Mouse (Mus musculus) midbrain, embryonic 16.5 days (tissue): ENCODE results near the gene Edem3. TPM values are rescaled to one million over a fixed set of nuclear protein-coding genes. Genes with fewer than 3 reads are reported as not detected.
"Not testable (repeated sequence)": the region's sequence is repeated elsewhere in the genome, so short reads cannot be mapped to it uniquely, and the experiment has no call there.

Experiments
- ATAC-seq: fragments of 200-750 bp; cut with Nextera tagmentation; 2 replicates; pipeline ENCODE4 v1.8.0; 2017; ENCODE audit warnings: moderate TSS enrichment
- H3K27ac ChIP-seq: fragments of 300-500 bp; sonication (generic); 2 replicates; pipeline ENCODE4 v1.5.1; 2014; ENCODE audit warnings: mild to moderate bottlenecking, low read length, mixed read lengths
- H3K27me3 ChIP-seq: fragments of 300-500 bp; sonication (generic); 2 replicates; pipeline ENCODE4 v1.6.1; 2014; ENCODE audit warnings: low read depth, low read length, mixed read lengths; ENCODE audit not compliant: control insufficient read depth, insufficient read depth
- H3K36me3 ChIP-seq: fragments of 300-500 bp; sonication (generic); 2 replicates; pipeline ENCODE4 v1.6.1; 2014; ENCODE audit warnings: mild to moderate bottlenecking, low read length, moderate library complexity, mixed read lengths; ENCODE audit not compliant: control insufficient read depth, insufficient read depth
- H3K4me1 ChIP-seq: fragments of 300-500 bp; sonication (generic); 2 replicates; pipeline ENCODE4 v1.6.1; 2014; ENCODE audit warnings: mild to moderate bottlenecking, low read length, mixed read lengths; ENCODE audit not compliant: control insufficient read depth, insufficient read depth
- H3K4me2 ChIP-seq: fragments of 300-500 bp; sonication (generic); 2 replicates; pipeline ENCODE4 v1.6.1; 2014; ENCODE audit warnings: mild to moderate bottlenecking, low read length, mixed read lengths
- H3K4me3 ChIP-seq: fragments of 300-500 bp; sonication (generic); 2 replicates; pipeline ENCODE4 v1.5.1; 2014; ENCODE audit warnings: low read depth, mild to moderate bottlenecking, low read length, moderate library complexity, mixed read lengths
- H3K9ac ChIP-seq: fragments of 300-500 bp; sonication (generic); 2 replicates; pipeline ENCODE4 v1.6.1; 2014; ENCODE audit warnings: low read depth, low read length, mixed read lengths
- H3K9me3 ChIP-seq: fragments of 300-500 bp; sonication (generic); replicated peaks from 2 replicates; pipeline ENCODE4 v1.6.1; 2014; ENCODE audit warnings: mild to moderate bottlenecking, low read length, mixed read lengths; ENCODE audit not compliant: control insufficient read depth, poor library complexity, severe bottlenecking
- WGBS: fragments of 180-500 bp; shearing (Covaris S2); extraction: QIAGEN DNeasy Blood & Tissue Kit; methylation state at CpG from one replicate; pipeline ENCODE4 v1.1.7; 2014; 5-methylcytosine and 5-hydroxymethylcytosine counted together
- polyA plus RNA-seq: library from polyadenylated mRNA; unstranded; fragments of >200 nt; fragmentation: Nextera tagmentation; extraction: Ambion mirVana; gene quantifications from 2 replicates; pipeline ENCODE4 v1.2.1, GENCODE M21; 2015

Edem3 gene
- polyA plus RNA-seq, 1 experiment from 2014 or later: 22.4 TPM

- Histone ChIP-seq H3K27me3 (no peaks in the 10 kb centered on the region), H3K4me3 (no peak overlapping the region), H3K27ac (no peak overlapping the region), H3K9ac (no peak overlapping the region), H3K4me2 (no peak overlapping the region), H3K4me1 (no peaks in the 10 kb centered on the region), H3K9me3 (no peaks in the 10 kb centered on the region), H3K36me3 (peaks cover 17% of the 10 kb centered on the region)
- 100% methylated on average over 2 of the region's 2 CpGs for WGBS
- ATAC-seq: no peak
Measured at GRCm38 (mm10) chr1:151779306-151779705, 24.1 kb downstream of the Edem3 start.

DNA sequence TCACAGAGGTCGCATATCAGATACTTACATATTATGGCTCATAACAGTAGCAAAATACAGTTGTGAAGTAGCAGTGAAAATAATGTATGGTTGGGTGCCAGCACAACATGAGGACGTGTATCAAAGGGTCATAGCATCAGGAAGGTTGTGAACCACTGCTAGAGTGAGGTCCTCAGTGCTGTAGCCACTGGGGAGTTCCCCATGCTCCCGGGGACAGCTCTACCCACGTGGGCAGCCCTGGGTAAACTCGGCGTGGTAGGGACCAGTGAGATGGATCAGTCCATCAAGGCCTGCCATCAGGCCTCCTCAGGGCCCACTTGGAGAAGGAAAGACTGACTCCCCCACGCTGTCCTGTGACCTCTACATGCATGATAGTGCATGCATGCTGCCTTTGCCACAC, 26.3 kb downstream of the Edem3 start:
- WGBS: 85% methylated on average over 7 of the region's 7 CpGs
- H3K36me3 ChIP-seq: peaks cover 24% of the 10 kb centered on the region

DNA sequence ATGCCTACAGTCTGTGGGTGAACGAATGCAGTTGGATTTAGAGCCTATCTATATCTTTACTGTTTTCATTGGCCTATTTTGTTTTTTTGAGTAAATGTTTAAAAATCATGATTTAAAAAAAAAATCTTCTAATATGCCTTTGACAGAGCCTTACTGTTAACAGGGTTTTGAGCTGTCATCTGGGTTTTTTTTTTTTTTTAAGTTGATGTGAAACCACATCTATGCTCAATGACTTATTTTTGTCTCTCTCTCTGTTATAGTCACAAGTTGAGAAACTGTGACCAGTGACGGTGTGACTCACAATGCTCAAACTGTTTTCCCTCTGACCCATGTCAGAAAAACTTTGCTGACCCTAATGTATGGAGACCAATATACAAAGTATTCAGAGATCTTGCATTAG, 28.2 kb downstream of the Edem3 start:
- 91% methylated on average over 2 of the region's 2 CpGs for WGBS
- Histone ChIP-seq H3K9ac (no peak overlapping the region), H3K4me1 (no peaks in the 10 kb centered on the region), H3K27ac (no peak overlapping the region), H3K9me3 (no peaks in the 10 kb centered on the region), H3K36me3 (peaks cover 15% of the 10 kb centered on the region), H3K4me2 (no peak overlapping the region), H3K4me3 (no peak overlapping the region), H3K27me3 (no peaks in the 10 kb centered on the region)
- no peak for ATAC-seq

More for the DNA sequence above, 26.3 kb downstream of the Edem3 start:
- H3K4me1 ChIP-seq: no peaks in the 10 kb centered on the region
- no peak overlapping the region for H3K4me2 ChIP-seq
- no peaks in the 10 kb centered on the region for H3K27me3 ChIP-seq
- H3K9ac ChIP-seq: no peak overlapping the region
- no peaks in the 10 kb centered on the region for H3K9me3 ChIP-seq
- no peak overlapping the region for H3K27ac ChIP-seq
- no peak for ATAC-seq
- no peak overlapping the region for H3K4me3 ChIP-seq

- no peaks in the 10 kb centered on the region for H3K4me1 ChIP-seq
- ATAC-seq: no peak
- 95% methylated on average over 5 of the region's 5 CpGs for WGBS
Measured at GRCm38 (mm10) chr1:151786406-151786805, 31.2 kb downstream of the Edem3 start.

DNA sequence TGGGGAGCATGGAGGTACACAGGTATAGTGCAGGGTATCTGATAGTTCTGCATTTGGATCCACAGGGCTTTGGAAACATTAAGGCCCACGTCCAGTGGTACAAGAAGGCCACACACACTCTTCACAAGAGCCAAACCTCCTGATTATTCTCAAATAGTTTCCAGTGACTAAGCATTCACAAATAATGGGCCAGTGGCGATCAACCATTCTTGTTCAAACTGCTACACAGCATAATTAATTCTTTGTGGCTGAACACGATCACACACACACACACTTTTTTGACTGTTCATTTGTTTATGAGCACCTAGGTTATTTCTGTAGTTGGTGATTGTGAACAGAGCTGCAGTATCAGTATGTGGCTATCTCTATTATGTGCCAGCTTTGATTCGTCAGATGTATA, 34.0 kb downstream of the Edem3 start:
- Histone ChIP-seq H3K9me3 (no peaks in the 10 kb centered on the region), H3K4me1 (no peaks in the 10 kb centered on the region), H3K27me3 (no peaks in the 10 kb centered on the region), H3K27ac (no peak overlapping the region), H3K36me3 (peaks cover 15% of the 10 kb centered on the region), H3K4me2 (no peak overlapping the region), H3K4me3 (no peak overlapping the region), H3K9ac (no peak overlapping the region)
- 52% methylated on average over 4 of the region's 4 CpGs for WGBS
- ATAC-seq: no peak

More at GRCm38 (mm10) chr1:151786406-151786805, 31.2 kb downstream of the Edem3 start:
- no peak overlapping the region for H3K27ac ChIP-seq
- H3K4me3 ChIP-seq: no peak overlapping the region
- no peaks in the 10 kb centered on the region for H3K9me3 ChIP-seq
- no peak overlapping the region for H3K4me2 ChIP-seq
- H3K9ac ChIP-seq: no peak overlapping the region
- no peaks in the 10 kb centered on the region for H3K27me3 ChIP-seq
- H3K36me3 ChIP-seq: peaks cover 18% of the 10 kb centered on the region

GRCm38 (mm10) chr1:151792076-151792475, 36.9 kb downstream of the Edem3 start:
- peaks cover 13% of the 10 kb centered on the region for H3K36me3 ChIP-seq
- not testable (repeated sequence) for H3K4me2 ChIP-seq, ATAC-seq, H3K9ac ChIP-seq, H3K9me3 ChIP-seq, H3K27me3 ChIP-seq, H3K4me3 ChIP-seq, H3K27ac ChIP-seq, H3K4me1 ChIP-seq
- 93% methylated on average over 8 of the region's 8 CpGs for WGBS

GRCm38 (mm10) chr1:151802795-151803194, 47.6 kb downstream of the Edem3 start:
- H3K9ac ChIP-seq, H3K27ac ChIP-seq, H3K27me3 ChIP-seq, H3K4me2 ChIP-seq, H3K4me3 ChIP-seq, H3K9me3 ChIP-seq, H3K4me1 ChIP-seq, ATAC-seq: not testable (repeated sequence)
- peaks cover 19% of the 10 kb centered on the region for H3K36me3 ChIP-seq
- 78% methylated on average over 3 of the region's 3 CpGs for WGBS

DNA sequence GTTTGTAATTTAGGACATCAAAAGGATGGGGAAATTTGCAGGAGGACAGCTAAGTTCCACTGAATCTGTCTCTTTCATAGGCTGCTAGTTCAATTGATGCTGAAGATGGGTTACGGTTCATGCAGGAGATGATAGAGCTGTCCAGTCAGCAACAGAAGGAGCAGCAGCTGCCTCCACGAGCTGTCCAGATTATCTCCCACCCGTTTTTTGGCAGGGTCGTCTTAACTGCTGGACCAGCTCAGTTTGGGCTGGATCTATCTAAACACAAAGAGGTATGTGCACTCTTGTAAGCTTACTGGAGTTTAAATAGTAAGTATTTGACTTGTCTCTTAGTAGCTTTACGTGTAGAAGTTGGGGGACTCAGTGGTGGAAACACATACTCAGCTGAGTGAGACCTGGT, 52.1 kb downstream of the Edem3 start:
- no peaks in the 10 kb centered on the region for H3K27me3 ChIP-seq
- 88% methylated on average over 5 of the region's 5 CpGs for WGBS
- H3K9ac ChIP-seq: no peak overlapping the region
- H3K36me3 ChIP-seq: peaks cover 28% of the 10 kb centered on the region
- H3K4me2 ChIP-seq: no peak overlapping the region
- H3K9me3 ChIP-seq: no peaks in the 10 kb centered on the region
- no peak for ATAC-seq
- no peak overlapping the region for H3K4me3 ChIP-seq
- no peak overlapping the region for H3K27ac ChIP-seq
- no peaks in the 10 kb centered on the region for H3K4me1 ChIP-seq

DNA sequence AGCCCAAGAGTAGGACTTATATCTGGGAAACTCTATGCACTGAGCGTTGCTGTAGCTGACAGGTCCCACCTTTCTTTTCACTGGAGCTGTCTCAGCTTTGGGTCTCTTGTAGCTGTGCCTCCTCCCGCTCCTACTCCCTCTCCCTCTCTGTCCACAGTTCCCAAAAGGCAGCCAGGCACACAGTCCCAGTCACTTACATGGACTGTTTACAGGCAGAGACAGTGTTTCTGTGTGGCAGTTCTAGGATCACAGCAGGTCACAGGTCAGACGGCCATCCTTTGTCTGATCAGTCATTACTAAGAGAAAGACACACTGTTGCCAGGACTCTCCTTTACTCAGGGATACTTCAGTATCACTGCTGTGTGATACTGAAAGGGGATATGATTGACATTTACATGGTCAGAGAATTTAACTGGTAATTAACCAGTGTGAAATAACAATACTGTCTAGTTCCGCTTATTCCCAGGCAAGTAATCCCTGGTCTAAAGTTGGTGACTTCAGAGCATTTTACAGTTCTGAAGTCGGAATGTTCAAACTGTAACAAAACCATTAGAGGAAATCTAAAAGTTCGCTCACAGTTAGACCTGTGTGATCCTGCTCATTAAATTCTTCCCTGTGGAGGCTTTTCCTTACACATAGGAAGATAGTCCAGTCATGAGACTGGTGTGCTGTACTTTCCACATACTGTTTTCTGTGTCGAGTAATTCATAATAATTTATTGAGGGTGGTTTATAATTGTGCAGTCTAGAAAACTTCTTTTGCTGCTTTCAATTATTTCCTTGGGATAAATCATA, 55.7 kb downstream of the Edem3 start:
- H3K9me3 ChIP-seq: no peaks in the 10 kb centered on the region
- peak; percentile 64; the same call in 1 of the 2 replicates for ATAC-seq
- H3K9ac ChIP-seq: no peak overlapping the region
- no peaks in the 10 kb centered on the region for H3K27me3 ChIP-seq
- no peak overlapping the region; the same call in 1 of the 2 replicates for H3K27ac ChIP-seq
- WGBS: 56% methylated on average over 7 of the region's 7 CpGs
- H3K36me3 ChIP-seq: peaks cover 33% of the 10 kb centered on the region
- H3K4me3 ChIP-seq: no peak overlapping the region
- no peaks in the 10 kb centered on the region for H3K4me1 ChIP-seq
- H3K4me2 ChIP-seq: no peak overlapping the region
